In the genomic region with DNA sequence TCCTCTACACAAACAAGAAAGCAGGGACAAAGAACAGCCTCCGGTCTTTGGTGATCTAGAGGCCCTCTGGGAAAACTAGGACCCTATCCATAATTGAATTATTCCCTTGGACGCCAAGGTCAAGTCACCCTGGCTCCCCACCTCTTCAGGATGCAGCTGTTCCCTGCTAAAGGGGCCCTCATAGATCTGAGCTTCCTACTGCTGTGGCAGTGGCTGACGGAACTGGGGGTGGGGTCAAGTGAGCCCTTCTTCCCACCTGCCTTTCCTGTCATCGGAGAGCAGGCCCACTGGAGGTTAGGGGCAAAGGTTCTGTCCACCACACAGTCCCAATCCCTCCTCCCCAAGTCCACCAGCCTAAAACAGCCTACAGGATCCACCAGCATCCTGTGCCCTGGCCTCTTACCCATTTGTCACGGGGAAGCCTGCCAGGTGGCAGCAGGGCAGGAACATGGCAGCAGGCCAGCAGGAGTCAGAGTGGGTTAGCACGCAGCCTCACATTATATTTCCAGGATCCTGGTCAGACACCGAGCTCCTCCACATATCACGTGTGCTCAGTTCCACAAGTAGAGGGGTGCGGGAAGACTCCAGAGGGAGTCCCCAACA, we compare ENCODE assay signal across 9 mouse cellular contexts. TPM values are rescaled to one million over a fixed set of nuclear protein-coding genes. Genes with fewer than 3 reads are reported as not detected.
DNase-seq lines count a peak whose midpoint lies in the region; ATAC-seq and TF ChIP-seq lines count a peak whose summit lies in the region.
"Had no signal": no experiment of that assay in that cellular context is flagged by ENCODE, and none has a peak within 500 bp of the region (broad histone marks: within the 10 kb centered on the region; RNA-seq: fewer than 3 reads in every experiment).

No protein-coding gene starts in this region.

- H3K36me3 ChIP-seq in embryonic facial prominence, embryonic 14.5 days (ENCODE audit: control insufficient read depth, insufficient read depth, low read length), result no peaks in the 10 kb centered on the region
- no peaks in the 10 kb centered on the region for H3K36me3 ChIP-seq in heart, embryonic 16.5 days (ENCODE audit: control insufficient read depth, insufficient read depth)
- H3K36me3 ChIP-seq in kidney, postnatal 0 days (ENCODE audit: insufficient read depth, low read length), result no peaks in the 10 kb centered on the region
- H3K36me3 ChIP-seq: G1E had no signal

- WGBS in embryonic facial prominence, embryonic 14.5 days, result 52% methylated on average over 9 of the region's 9 CpGs
- WGBS in heart, embryonic 16.5 days, result 27% methylated on average over 9 of the region's 9 CpGs
- 21% methylated on average over 9 of the region's 9 CpGs for WGBS in kidney, postnatal 0 days

- peak overlapping the region; percentile 46; the same call in 1 of the 2 replicates for H3K4me2 ChIP-seq in embryonic facial prominence, embryonic 14.5 days (ENCODE audit: low read depth, low read length)
- H3K4me2 ChIP-seq in heart, embryonic 16.5 days (ENCODE audit: low read depth, low read length), result peak overlapping the region; percentile 68
- H3K4me2 ChIP-seq in kidney, postnatal 0 days (ENCODE audit: low read length), result peak overlapping the region; percentile 51

- peak overlapping the region; percentile 69 for H3K27ac ChIP-seq in embryonic facial prominence, embryonic 14.5 days (replicated peaks; ENCODE audit: low read depth, low read length)
- H3K27ac ChIP-seq in heart, embryonic 16.5 days (ENCODE audit: low read length), result peak overlapping the region; percentile 99
- peak overlapping the region; percentile 86 for H3K27ac ChIP-seq in kidney, postnatal 0 days

- DNase-seq in testis, postnatal 10 days (ENCODE audit: low spot score), result peak; percentile 72
- DNase-seq in testis, postnatal 14 days (ENCODE audit: low spot score), result no peak
- peak; percentile 63 for DNase-seq in embryonic facial prominence, embryonic 14.5 days (ENCODE audit: low spot score)
- DNase-seq in kidney, postnatal 0 days (ENCODE audit: low spot score), result peak; percentile 72
- peak; percentile 74 for DNase-seq in lung, postnatal 36 days
- no peak for DNase-seq in right cerebral cortex, postnatal 4 days
- DNase-seq in spleen, postnatal 36 days (ENCODE audit: low spot score in 2 of 2), result no peak

- H3K9ac ChIP-seq in embryonic facial prominence, embryonic 14.5 days (ENCODE audit: low read depth, low read length), result peak overlapping the region; percentile 32; the same call in 1 of the 2 replicates
- H3K9ac ChIP-seq in heart, embryonic 16.5 days (ENCODE audit: low read length), result peak overlapping the region; percentile 70
- H3K9ac ChIP-seq in kidney, postnatal 0 days (ENCODE audit: low read depth, low read length), result peak overlapping the region; percentile 56; the same call in 1 of the 2 replicates

- peaks cover 43% of the 10 kb centered on the region for H3K4me1 ChIP-seq in embryonic facial prominence, embryonic 14.5 days (ENCODE audit: control insufficient read depth, insufficient read depth, low read length)
- H3K4me1 ChIP-seq in heart, embryonic 16.5 days (ENCODE audit: control insufficient read depth, insufficient read depth, low read length), result peaks cover 63% of the 10 kb centered on the region
- H3K4me1 ChIP-seq in kidney, postnatal 0 days (replicated peaks; ENCODE audit: insufficient read depth, low read length), result peaks cover 29% of the 10 kb centered on the region

- H3K4me3 ChIP-seq in embryonic facial prominence, embryonic 14.5 days (ENCODE audit: low read depth, low read length), result no peak overlapping the region
- H3K4me3 ChIP-seq in heart, embryonic 16.5 days (ENCODE audit: low read length), result peak overlapping the region; percentile 38
- no peak overlapping the region for H3K4me3 ChIP-seq in kidney, postnatal 0 days (replicated peaks; ENCODE audit: low read depth, low read length)

- no peaks in the 10 kb centered on the region for H3K9me3 ChIP-seq in embryonic facial prominence, embryonic 14.5 days (ENCODE audit: control insufficient read depth, low read length)
- H3K9me3 ChIP-seq in heart, embryonic 16.5 days (replicated peaks; ENCODE audit: control insufficient read depth, low read length), result no peaks in the 10 kb centered on the region
- H3K9me3 ChIP-seq in kidney, postnatal 0 days (replicated peaks; ENCODE audit: low read length), result no peaks in the 10 kb centered on the region

- ATAC-seq in embryonic facial prominence, embryonic 14.5 days (ENCODE audit: low read depth), result no peak
- ATAC-seq in heart, embryonic 16.5 days (replicated peaks; ENCODE audit: extremely low read depth, insufficient read depth, low FRiP score), result peak; percentile 19; the same call in 1 of the 2 replicates
- ATAC-seq in kidney, postnatal 0 days (replicated peaks; ENCODE audit: low FRiP score, low read depth), result peak; percentile 29

- no peak for TF ChIP-seq CTCF in kidney, postnatal 0 days (IDR thresholded peaks at IDR 0.05; ENCODE audit: low read depth)

- H3K27me3 ChIP-seq in embryonic facial prominence, embryonic 14.5 days (replicated peaks; ENCODE audit: control insufficient read depth, insufficient read depth, low read length), result no peaks in the 10 kb centered on the region
- H3K27me3 ChIP-seq in heart, embryonic 16.5 days (ENCODE audit: control insufficient read depth, insufficient read depth, low read length), result no peaks in the 10 kb centered on the region
- H3K27me3 ChIP-seq in kidney, postnatal 0 days (ENCODE audit: insufficient read depth, low read length), result no peaks in the 10 kb centered on the region

RNA-seq across cellular contexts. Expression of a gene that starts 12.3 kb away (rescaled TPM):
- 11.7 and 13.2 TPM in 2 replicates for polyA plus RNA-seq in embryonic facial prominence, embryonic 14.5 days (2014; fragmentation: Nextera tagmentation; extraction: Ambion mirVana)
- 15.6 and 19.1 TPM in 2 replicates for polyA plus RNA-seq in heart, embryonic 16.5 days (2015; fragmentation: Nextera tagmentation; extraction: Ambion mirVana)
- polyA plus RNA-seq in kidney, postnatal 0 days (2015; fragmentation: Nextera tagmentation; extraction: Ambion mirVana), result 9.2 and 9.5 TPM in 2 replicates
- polyA plus RNA-seq: G1E had no signal

RNA-seq across cellular contexts. Expression of a gene that starts 12.4 kb away (rescaled TPM):
- 3.2 and 7.6 TPM in 2 replicates for polyA plus RNA-seq in embryonic facial prominence, embryonic 14.5 days (2014; fragmentation: Nextera tagmentation; extraction: Ambion mirVana)
- polyA plus RNA-seq in heart, embryonic 16.5 days (2015; fragmentation: Nextera tagmentation; extraction: Ambion mirVana), result 2.9 and 3.1 TPM in 2 replicates
- 3.3 and 4.0 TPM in 2 replicates for polyA plus RNA-seq in kidney, postnatal 0 days (2015; fragmentation: Nextera tagmentation; extraction: Ambion mirVana)
- polyA plus RNA-seq: G1E had no signal

RNA-seq across cellular contexts. Expression of a gene that starts 51.7 kb away (rescaled TPM):
- 82.0 and 89.4 TPM in 2 replicates for polyA plus RNA-seq in embryonic facial prominence, embryonic 14.5 days (2014; fragmentation: Nextera tagmentation; extraction: Ambion mirVana)
- polyA plus RNA-seq in heart, embryonic 16.5 days (2015; fragmentation: Nextera tagmentation; extraction: Ambion mirVana), result 92.3 and 95.9 TPM in 2 replicates
- polyA plus RNA-seq in kidney, postnatal 0 days (2015; fragmentation: Nextera tagmentation; extraction: Ambion mirVana), result 64.6 and 68.5 TPM in 2 replicates

Comparison
In these comparisons a context has a peak if more than half of its experiments do, and no peak if none do; other contexts are left out.
1. DNase-seq: peak in testis, postnatal 10 days (single experiment), embryonic facial prominence, embryonic 14.5 days (single experiment), kidney, postnatal 0 days (single experiment) and lung, postnatal 36 days (single experiment); none in testis, postnatal 14 days (single experiment), right cerebral cortex, postnatal 4 days (single experiment) and spleen, postnatal 36 days (0 of 2).
2. Peak in every context shown above with its lines, with median percentiles within 50 percentile points of each other: H3K27ac ChIP-seq, H3K4me2 ChIP-seq and H3K9ac ChIP-seq.